Mouse (Mus musculus): Measurements from ENCODE around the gene H1foo.

DNA sequence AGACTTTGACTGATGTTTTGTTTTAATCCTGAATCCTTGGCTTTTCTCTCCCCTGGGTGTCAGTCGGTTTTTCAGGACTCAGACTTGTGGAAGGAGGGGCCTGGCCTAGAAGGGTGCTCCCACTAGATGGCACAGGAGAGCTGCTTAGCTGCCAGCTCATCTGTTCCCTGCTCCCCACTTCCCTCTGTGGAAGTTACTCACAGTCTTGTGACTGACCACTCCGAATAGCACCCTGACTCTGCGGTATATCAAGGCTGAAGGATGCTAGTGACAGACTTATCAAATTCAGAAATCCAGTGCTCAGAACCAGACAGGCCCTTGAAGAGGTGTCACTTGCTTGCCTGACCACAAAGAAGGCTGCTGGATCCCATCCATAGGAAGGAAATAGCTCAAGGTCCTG is 43.7 kb upstream of the H1foo start:
- TF ChIP-seq POLR2A (IDR thresholded peaks at IDR 0.05; ENCODE audit: borderline replicate concordance, extremely low read depth, low read depth, low read length) (no peak), CTCF (IDR thresholded peaks at IDR 0.05; ENCODE audit: insufficient read depth, low read length) (peak; percentile 94)
